Mouse (Mus musculus) neural tube, embryonic 15.5 days (tissue): ENCODE measurements around the gene Cep63. TPM values are rescaled to one million over a fixed set of nuclear protein-coding genes. Genes with fewer than 3 reads are reported as not detected.

Source experiments
- ATAC-seq: fragments of 200-750 bp; cut with Nextera tagmentation; 2 replicates; pipeline ENCODE4 v1.8.0; 2017; ENCODE audit warnings: mild to moderate bottlenecking, moderate TSS enrichment, moderate library complexity; ENCODE audit not compliant: low FRiP score
- H3K27ac ChIP-seq: fragments of 300-500 bp; sonication (generic); replicated peaks from 2 replicates; pipeline ENCODE4 v1.5.1; 2015; ENCODE audit warnings: mild to moderate bottlenecking, inconsistent platforms
- H3K27me3 ChIP-seq: fragments of 300-500 bp; sonication (generic); replicated peaks from 2 replicates; pipeline ENCODE4 v1.6.1; 2015; ENCODE audit warnings: inconsistent platforms
- H3K36me3 ChIP-seq: fragments of 300-500 bp; sonication (generic); 2 replicates; pipeline ENCODE4 v1.6.1; 2015; ENCODE audit warnings: inconsistent platforms
- H3K4me1 ChIP-seq: fragments of 300-500 bp; sonication (generic); 2 replicates; pipeline ENCODE4 v1.6.1; 2015; ENCODE audit warnings: inconsistent platforms
- H3K4me2 ChIP-seq: fragments of 300-500 bp; sonication (generic); 2 replicates; pipeline ENCODE4 v1.6.1; 2015; ENCODE audit warnings: inconsistent platforms, mild to moderate bottlenecking, moderate library complexity
- H3K4me3 ChIP-seq: fragments of 300-500 bp; sonication (generic); replicated peaks from 2 replicates; pipeline ENCODE4 v1.5.1; 2015; ENCODE audit warnings: mild to moderate bottlenecking, inconsistent platforms
- H3K9ac ChIP-seq: fragments of 300-500 bp; sonication (generic); replicated peaks from 2 replicates; pipeline ENCODE4 v1.6.1; 2015; ENCODE audit warnings: mild to moderate bottlenecking, inconsistent platforms
- H3K9me3 ChIP-seq: fragments of 300-500 bp; sonication (generic); replicated peaks from 2 replicates; pipeline ENCODE4 v1.6.1; 2016; ENCODE audit warnings: inconsistent platforms
- WGBS: fragments of 180-500 bp; shearing (Covaris S2); methylation state at CpG from one replicate; pipeline ENCODE4 v1.1.7; 2015; ENCODE audit warnings: mixed read lengths; 5-methylcytosine and 5-hydroxymethylcytosine counted together
- polyA plus RNA-seq: library from polyadenylated mRNA; unstranded; fragments of >200 nt; fragmentation: Nextera tagmentation; extraction: Ambion mirVana; gene quantifications from 2 replicates; pipeline ENCODE4 v1.2.1, GENCODE M21; 2015

The Cep63 gene
- polyA plus RNA-seq, 1 experiment from 2014 or later = 35.6 TPM

DNA sequence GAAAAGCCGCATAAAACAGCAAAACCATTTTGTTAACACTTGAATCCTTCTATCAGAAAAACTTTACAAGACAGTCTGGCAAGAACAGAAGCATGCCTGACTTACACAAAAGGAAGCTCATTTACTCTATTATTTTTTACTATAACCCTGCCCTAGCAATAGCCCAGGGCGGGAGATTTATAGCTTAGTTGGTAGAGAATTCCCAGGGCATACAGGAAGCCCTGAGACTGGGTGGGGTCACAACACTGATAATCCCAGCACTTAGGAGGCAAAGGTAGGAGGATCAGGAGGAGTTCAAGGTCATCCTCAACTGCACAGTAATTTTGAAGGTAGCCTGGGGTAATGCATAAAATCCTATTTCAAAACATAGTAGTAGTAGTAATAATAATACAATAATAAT, 24.7 kb downstream of the Cep63 start:
- H3K36me3 ChIP-seq = peaks cover 5% of the 10 kb centered on the region; the same call in 1 of the 2 replicates
- ATAC-seq = no peak
- H3K4me3 ChIP-seq = no peak overlapping the region
- no peaks in the 10 kb centered on the region for H3K27me3 ChIP-seq
- no peak overlapping the region for H3K27ac ChIP-seq
- no peaks in the 10 kb centered on the region for H3K4me1 ChIP-seq
- no peak overlapping the region for H3K4me2 ChIP-seq
- H3K9me3 ChIP-seq = no peaks in the 10 kb centered on the region
- WGBS = 89% methylated on average over 2 of the region's 2 CpGs
- H3K9ac ChIP-seq = no peak overlapping the region

DNA sequence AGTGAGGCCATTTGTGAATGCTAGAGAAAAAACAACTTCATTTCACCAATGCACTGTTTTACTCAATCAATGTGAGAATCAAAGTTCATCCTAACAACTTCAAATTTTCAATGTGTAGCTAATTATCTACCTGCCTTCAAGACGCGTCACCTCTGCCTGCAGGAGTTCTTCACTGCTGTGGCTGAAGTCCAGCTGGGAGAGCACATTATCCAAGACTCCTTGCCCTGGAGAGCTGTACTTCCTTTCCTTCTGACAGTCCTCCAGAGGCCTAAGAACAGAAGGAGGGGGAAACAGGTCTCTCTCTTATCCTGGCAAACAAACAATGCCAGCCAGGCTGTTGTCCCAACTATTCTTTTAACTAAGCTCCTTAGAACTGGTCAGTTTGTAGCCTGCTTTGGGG, 25.1 kb downstream of the Cep63 start:
- no peak for ATAC-seq
- WGBS = 98% methylated on average over 2 of the region's 2 CpGs
- Histone ChIP-seq H3K27ac (no peak overlapping the region), H3K4me2 (no peak overlapping the region), H3K9ac (no peak overlapping the region), H3K4me1 (no peaks in the 10 kb centered on the region), H3K36me3 (peaks cover 8% of the 10 kb centered on the region), H3K27me3 (no peaks in the 10 kb centered on the region), H3K9me3 (no peaks in the 10 kb centered on the region), H3K4me3 (no peak overlapping the region)

DNA sequence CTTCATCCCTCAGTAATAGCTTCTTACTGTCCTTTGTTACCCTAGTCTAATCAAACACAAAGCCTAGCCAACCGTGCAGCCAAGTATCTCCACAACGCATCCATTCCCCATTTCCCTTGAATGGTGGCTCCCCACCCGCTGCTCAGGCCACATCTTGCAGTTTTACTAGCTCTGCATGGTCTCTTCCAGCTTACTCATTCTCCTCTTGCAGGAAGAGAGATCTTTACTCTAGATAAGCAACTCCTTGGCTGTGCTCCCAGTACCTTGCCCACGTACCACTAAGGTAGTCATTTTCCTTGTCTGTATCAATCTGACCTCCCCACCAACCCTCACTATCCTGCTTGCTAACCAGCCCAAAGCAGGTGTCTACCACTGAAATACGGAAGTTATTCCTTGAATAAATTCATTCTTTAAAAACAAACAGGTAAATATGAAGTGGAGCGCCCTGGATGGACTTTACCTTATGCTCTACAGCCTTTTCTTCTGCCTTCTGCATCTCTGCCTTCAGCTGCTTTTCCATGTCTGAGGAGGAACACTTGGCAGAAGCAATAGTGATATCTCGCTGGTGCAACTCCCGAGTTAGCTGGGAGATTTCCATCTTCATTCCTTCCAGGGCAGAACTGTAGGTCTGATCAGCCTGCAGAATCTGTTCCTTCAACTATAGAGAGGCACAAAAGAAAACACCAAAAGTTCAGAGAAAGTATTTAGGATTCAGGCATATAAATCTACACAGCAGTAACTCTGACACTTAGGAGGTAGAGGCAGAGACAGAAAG, 30.5 kb downstream of the Cep63 start:
- H3K27ac ChIP-seq = no peak overlapping the region
- 76% methylated on average over 8 of the region's 8 CpGs for WGBS

DNA sequence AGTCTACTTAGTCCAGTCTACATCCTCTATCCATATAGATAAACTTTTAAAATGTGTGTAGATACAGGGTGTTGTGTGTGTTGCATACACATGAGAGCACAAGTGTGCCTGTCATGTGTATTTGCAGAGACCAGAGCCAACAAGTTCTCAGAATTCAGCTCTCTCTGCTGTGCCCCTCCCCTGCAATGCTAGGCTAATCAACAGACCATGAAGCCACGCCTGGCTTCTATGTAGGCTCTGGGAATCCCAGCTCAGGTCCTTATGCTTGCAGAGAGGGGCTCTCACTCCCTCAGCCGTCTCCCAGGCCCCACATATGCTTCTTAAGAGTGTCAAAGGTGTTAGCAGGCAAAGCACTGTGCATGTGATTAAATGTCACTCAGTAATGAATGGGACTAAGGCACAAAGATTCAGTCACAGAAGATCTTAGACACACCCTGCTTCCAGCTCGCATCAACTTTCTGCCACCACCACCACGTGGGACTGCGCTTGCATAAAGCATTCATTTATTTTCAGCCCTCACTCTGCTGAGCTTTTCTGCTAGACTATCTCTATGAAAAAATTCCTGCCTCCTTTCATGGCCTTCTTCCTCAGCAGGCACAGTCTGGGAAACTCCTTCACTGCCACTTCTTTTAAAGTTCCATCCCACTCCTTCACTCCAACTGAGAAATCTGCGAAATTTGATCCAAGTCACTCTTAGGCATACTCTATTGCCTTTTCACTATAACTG, 31.5 kb downstream of the Cep63 start:
- no peak for ATAC-seq
- no peaks in the 10 kb centered on the region for H3K9me3 ChIP-seq
- peaks cover 28% of the 10 kb centered on the region for H3K36me3 ChIP-seq
- H3K4me3 ChIP-seq = no peak overlapping the region
- H3K4me1 ChIP-seq = no peaks in the 10 kb centered on the region
- H3K4me2 ChIP-seq = no peak overlapping the region
- H3K9ac ChIP-seq = no peak overlapping the region
- H3K27me3 ChIP-seq = no peaks in the 10 kb centered on the region
- WGBS = 62% methylated on average over 6 of the region's 6 CpGs
- H3K27ac ChIP-seq = no peak overlapping the region

More for the DNA sequence above, 30.5 kb downstream of the Cep63 start:
- no peak overlapping the region for H3K4me3 ChIP-seq
- ATAC-seq = no peak
- H3K9me3 ChIP-seq = no peaks in the 10 kb centered on the region
- H3K9ac ChIP-seq = no peak overlapping the region
- no peaks in the 10 kb centered on the region for H3K4me1 ChIP-seq
- H3K4me2 ChIP-seq = no peak overlapping the region
- H3K27me3 ChIP-seq = no peaks in the 10 kb centered on the region
- peaks cover 28% of the 10 kb centered on the region for H3K36me3 ChIP-seq

DNA sequence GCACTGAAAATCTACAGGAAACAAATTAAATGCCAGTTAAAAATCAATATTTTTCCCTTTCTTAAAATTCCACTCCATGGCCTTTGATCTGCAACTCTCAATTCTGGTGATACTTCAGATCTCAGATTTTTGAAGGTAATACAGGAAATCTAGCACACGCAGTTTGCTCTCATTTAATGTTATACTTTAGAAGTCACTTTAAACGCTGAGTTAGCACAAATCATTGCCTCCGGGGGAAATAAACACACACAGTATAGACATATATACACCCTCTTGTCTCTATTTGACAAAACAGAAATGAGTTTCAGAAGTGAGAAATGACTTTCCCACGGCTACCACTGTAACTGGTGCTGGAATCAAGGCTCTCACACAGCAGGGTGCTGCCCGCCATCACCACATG, 39.0 kb downstream of the Cep63 start:
- no peaks in the 10 kb centered on the region for H3K4me1 ChIP-seq
- 57% methylated on average over 5 of the region's 5 CpGs for WGBS
- H3K4me3 ChIP-seq = no peak overlapping the region
- ATAC-seq = no peak
- no peaks in the 10 kb centered on the region for H3K27me3 ChIP-seq
- no peaks in the 10 kb centered on the region for H3K9me3 ChIP-seq
- peaks cover 23% of the 10 kb centered on the region for H3K36me3 ChIP-seq
- no peak overlapping the region for H3K4me2 ChIP-seq
- H3K27ac ChIP-seq = no peak overlapping the region
- H3K9ac ChIP-seq = no peak overlapping the region

DNA sequence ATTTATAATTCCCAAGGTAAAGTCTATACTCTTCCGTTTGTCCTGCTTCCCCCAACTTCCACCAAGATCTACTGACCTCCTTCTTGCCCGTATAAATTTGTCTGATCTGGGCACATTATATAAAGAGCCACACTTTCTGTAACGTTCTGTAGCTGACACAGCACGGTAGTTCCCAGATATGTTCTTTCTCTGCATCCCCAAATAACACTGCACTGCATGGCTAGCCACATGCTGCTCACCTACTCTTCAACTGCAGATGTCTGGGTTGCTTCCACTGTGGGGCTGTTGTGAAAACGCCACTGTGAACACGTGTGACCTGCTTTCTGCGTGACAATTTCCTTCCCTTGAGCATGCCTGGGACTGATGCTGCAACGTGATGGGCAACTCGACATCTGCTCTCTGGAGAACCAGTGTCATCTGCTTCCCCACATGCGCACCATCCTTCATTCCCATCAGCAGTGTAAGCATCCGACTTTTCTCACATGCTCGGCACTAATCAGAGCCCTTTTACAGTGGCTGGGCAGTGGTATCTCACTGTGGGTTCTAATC, 44.3 kb downstream of the Cep63 start:
- Histone ChIP-seq H3K36me3 (peaks cover 17% of the 10 kb centered on the region; the same call in 1 of the 2 replicates), H3K9me3 (no peaks in the 10 kb centered on the region), H3K4me2 (no peak overlapping the region), H3K4me1 (no peaks in the 10 kb centered on the region), H3K27ac (no peak overlapping the region), H3K4me3 (no peak overlapping the region), H3K27me3 (no peaks in the 10 kb centered on the region), H3K9ac (no peak overlapping the region)
- no peak for ATAC-seq
- 74% methylated on average over 12 of the region's 12 CpGs for WGBS

DNA sequence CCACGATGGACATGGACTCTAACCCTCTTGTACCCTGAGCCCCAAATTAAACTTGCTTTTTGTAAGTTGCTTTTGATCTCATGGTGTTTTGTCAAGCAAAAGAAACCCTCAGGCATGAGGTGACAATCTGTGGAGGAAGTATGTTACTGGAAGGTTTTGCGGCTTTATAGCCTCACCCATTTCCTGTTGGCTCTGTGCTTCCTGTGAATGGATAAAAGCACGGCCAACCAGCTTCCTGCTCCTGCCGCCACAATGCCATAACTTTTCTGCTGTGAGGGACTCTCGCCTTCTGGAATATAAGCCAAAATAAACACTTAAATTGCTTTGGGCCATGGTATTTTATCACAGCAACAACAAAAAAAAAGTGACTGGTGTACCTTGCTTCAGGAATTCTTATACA, 48.9 kb downstream of the Cep63 start:
- H3K27ac ChIP-seq = no peak overlapping the region
- ATAC-seq = no peak
- no peak overlapping the region for H3K4me3 ChIP-seq
- H3K36me3 ChIP-seq = no peaks in the 10 kb centered on the region
- H3K27me3 ChIP-seq = no peaks in the 10 kb centered on the region
- H3K4me1 ChIP-seq = peaks cover 10% of the 10 kb centered on the region; the same call in 1 of the 2 replicates
- no peak overlapping the region for H3K9ac ChIP-seq
- WGBS = 81% methylated on average over 5 of the region's 5 CpGs
- no peak overlapping the region for H3K4me2 ChIP-seq
- no peaks in the 10 kb centered on the region for H3K9me3 ChIP-seq

DNA sequence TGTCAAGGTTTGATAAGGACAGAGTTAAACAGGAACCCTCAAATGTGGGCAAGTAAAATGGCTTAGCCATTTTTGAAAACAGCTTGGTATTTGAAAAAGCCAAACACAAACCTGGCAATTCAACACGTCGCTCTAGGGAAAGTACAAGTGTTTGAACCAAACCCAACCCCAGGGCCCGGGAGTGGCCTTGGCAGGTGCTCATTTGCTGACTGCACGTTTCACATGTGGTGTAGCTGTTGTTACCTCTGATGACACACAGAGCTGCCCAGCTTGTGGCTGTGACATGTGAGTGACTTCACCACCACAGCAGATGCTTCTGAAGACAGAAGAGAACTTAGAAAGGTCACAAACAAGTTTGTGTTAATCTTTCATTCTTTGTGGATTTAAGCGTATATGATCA, 53.4 kb downstream of the Cep63 start:
- Histone ChIP-seq H3K9me3 (no peaks in the 10 kb centered on the region), H3K27ac (no peak overlapping the region), H3K4me3 (no peak overlapping the region), H3K9ac (no peak overlapping the region), H3K4me1 (peaks cover 10% of the 10 kb centered on the region; the same call in 1 of the 2 replicates), H3K4me2 (no peak overlapping the region), H3K36me3 (no peaks in the 10 kb centered on the region), H3K27me3 (no peaks in the 10 kb centered on the region)
- ATAC-seq = no peak
- 88% methylated on average over 5 of the region's 5 CpGs for WGBS

DNA sequence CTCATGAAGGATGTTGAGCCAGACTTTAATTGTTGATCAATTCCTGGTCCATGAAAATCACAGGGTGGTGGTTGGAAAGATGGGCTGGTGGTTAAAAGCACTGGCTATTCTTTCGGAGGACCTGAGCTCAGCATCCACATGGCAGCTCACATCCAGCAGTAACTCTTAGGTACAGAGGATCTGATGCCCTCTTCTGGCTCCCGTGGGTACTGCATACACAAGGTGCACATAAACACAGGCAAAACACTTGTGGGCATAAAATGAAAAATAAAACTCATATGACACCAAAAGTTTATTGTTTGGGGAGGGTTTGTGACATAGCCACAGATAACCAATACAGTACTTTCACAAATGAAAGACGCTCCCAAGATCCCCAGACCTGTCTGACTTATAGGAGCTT, 67.9 kb downstream of the Cep63 start:
- Histone ChIP-seq H3K4me1 (no peaks in the 10 kb centered on the region), H3K9ac (no peak overlapping the region), H3K9me3 (no peaks in the 10 kb centered on the region), H3K4me3 (no peak overlapping the region), H3K27ac (no peak overlapping the region), H3K36me3 (no peaks in the 10 kb centered on the region), H3K27me3 (no peaks in the 10 kb centered on the region), H3K4me2 (no peak overlapping the region)
- WGBS = 95% methylated on average over 3 of the region's 3 CpGs
- no peak for ATAC-seq

DNA sequence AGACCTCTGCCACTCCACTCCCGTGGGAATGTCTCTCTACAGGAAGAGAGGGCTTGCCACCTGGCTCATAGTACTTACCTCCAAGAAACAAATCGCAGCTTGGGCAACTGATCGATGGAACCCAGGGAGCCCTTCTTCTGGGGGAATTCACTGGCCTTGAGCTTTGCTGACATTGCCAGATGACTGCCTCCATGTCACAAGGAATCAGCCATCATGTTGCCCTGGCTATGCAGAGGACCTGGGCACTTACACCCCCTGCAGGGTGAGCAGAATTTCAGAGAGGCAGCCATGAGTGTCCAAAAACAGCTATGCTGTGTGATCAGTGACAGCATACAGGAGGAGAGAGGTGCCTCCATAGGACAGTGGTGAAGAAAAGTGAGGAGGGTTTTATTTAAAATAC, 72.6 kb downstream of the Cep63 start:
- WGBS = 91% methylated on average over 3 of the region's 3 CpGs
- ATAC-seq = no peak

DNA sequence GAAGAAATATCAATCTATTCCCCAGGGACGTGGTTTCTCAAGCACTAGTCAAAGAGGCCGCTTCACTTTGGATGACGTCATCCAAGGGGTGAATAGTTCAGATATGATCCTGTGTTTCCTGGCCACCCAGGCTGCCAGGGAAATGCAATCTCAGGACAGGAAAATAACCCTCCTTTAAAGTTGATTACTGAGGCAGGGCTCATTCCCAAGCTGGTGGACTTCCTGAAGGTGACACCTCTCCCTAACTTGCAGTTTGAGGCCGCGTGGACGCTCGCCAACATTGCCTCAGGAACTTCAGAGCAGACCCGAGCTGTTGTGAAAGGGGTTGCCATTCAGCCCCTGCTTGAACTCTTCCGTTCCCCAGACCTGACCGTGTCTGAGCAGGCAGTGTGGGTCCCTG, 74.6 kb downstream of the Cep63 start:
- Histone ChIP-seq H3K36me3 (no peaks in the 10 kb centered on the region), H3K27me3 (0 out of 2 replicates have a peak, but pooled peaks cover 5% of the 10 kb centered on the region), H3K9me3 (no peaks in the 10 kb centered on the region), H3K9ac (no peak overlapping the region), H3K4me3 (no peak overlapping the region), H3K4me2 (no peak overlapping the region), H3K27ac (no peak overlapping the region), H3K4me1 (peaks cover 4% of the 10 kb centered on the region)
- 82% methylated on average over 10 of the region's 10 CpGs for WGBS
- ATAC-seq = no peak

More for the DNA sequence above, 72.6 kb downstream of the Cep63 start:
- no peak overlapping the region for H3K4me3 ChIP-seq
- no peaks in the 10 kb centered on the region for H3K9me3 ChIP-seq
- no peaks in the 10 kb centered on the region for H3K4me1 ChIP-seq
- no peak overlapping the region for H3K9ac ChIP-seq
- H3K4me2 ChIP-seq = no peak overlapping the region
- H3K27me3 ChIP-seq = no peaks in the 10 kb centered on the region
- no peak overlapping the region for H3K27ac ChIP-seq
- H3K36me3 ChIP-seq = no peaks in the 10 kb centered on the region

DNA sequence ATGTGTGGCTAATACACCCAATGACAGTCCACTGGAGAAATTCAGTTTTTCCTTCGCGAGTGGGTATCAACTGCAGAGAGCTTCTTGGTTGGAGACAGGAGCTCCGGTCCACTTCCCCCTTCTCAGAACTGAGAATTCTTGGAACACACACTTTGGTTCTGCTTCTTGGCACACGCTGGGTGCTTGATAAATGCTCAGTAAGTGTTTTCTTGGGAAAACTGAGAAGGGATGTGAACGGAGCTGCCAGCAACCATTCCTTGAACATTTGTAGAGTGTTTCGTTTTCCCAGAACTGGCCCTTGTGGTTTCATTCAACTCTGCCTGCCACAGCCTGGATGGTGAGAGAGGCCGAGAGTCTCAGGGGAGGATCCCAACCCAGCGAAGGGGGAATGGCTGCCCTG, 77.1 kb downstream of the Cep63 start:
- 85% methylated on average over 8 of the region's 8 CpGs for WGBS
- H3K4me2 ChIP-seq = no peak overlapping the region
- H3K9me3 ChIP-seq = no peaks in the 10 kb centered on the region
- no peaks in the 10 kb centered on the region for H3K36me3 ChIP-seq
- H3K27me3 ChIP-seq = 0 out of 2 replicates have a peak, but pooled peaks cover 5% of the 10 kb centered on the region
- peaks cover 29% of the 10 kb centered on the region for H3K4me1 ChIP-seq
- no peak overlapping the region for H3K4me3 ChIP-seq
- H3K27ac ChIP-seq = no peak overlapping the region
- no peak for ATAC-seq
- no peak overlapping the region for H3K9ac ChIP-seq
